ENCODE assay signal across 8 mouse cellular contexts in the genomic region with DNA sequence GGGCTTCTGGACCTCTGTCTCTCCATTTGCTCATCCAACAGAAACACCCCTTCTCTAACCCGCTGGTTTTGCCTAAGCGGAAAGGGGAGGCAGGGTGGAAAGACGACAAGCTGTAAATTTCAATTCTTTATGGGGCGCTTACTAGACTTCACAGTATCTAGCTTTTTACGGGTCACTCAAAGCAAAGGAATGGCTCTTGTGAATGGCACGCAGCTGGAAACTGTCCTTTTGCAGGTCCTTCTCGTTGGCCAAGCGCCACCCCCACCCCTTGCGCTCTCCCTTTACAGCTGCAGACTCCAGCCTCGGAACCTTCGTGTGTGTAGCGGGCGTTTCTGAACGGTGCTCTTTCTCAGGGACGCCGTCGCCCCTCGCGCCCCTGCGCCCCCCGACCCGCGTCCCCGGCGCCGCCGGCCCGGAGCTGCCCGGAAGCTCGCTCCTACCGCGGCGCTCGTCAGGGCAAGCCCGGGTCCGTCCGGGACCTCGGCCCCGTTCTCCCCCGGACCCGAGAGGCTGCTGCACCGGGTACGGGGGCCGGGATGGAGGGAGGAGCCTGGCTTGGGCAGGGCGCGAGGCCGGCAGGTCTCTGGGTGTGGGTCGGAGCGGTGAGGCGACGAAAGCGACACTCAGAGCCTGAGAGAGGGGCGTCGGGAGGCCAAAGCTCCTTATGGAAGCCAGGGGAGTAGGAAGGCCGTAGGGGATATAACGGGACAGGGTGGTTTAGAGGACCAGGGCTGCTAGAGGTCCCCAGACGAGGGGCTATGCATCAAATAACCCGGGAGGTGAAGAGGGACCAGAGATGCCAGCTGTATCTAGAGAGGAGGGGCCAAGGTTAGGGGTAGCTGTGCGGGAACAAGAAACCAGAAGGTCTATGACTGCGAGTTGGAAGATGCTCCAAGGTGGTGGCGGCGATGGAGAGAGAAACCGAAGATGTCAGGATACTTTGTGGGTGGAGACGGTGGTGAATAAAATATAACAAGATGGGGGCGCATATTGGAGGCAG. TPM values are rescaled to one million over a fixed set of nuclear protein-coding genes. Genes with fewer than 3 reads are reported as not detected.
A peak's percentile ranks its signal among the peaks of the same experiment; 100 is the strongest.
DNase-seq lines count a peak whose midpoint lies in the region; ATAC-seq and TF ChIP-seq lines count a peak whose summit lies in the region.

A gene (plus strand): TSS at position 346 of the 1,000 bp plus-strand sequence.

- H3K79me2 ChIP-seq in macrophage (ENCODE audit: inconsistent target) = no peaks in the 10 kb centered on the region

- peak; percentile 63 for DNase-seq in T-cell, adult 2 months (ENCODE audit: low spot score)
- DNase-seq in cerebellum, postnatal 25 days = peak; percentile 92
- DNase-seq in gastrocnemius, adult 2 months = peak; percentile 86
- peak; percentile 81 to 83 for DNase-seq in left cerebral cortex, adult 2 months (ENCODE audit: extremely low spot score in 1 of 2, low spot score in 2 of 2)
- peak; percentile 75 for DNase-seq in retina, postnatal 7 days (ENCODE audit: low read depth, low spot score)
- DNase-seq in urinary bladder, postnatal 4 days (ENCODE audit: low spot score in 2 of 2) = peak; percentile 74 to 78

- H3K36me3 ChIP-seq in hindbrain, embryonic 15.5 days = no peaks in the 10 kb centered on the region
- no peaks in the 10 kb centered on the region for H3K36me3 ChIP-seq in macrophage (ENCODE audit: inconsistent target)

- peak within 1 kb of the TSS; percentile 84 for H3K9ac ChIP-seq in hindbrain, embryonic 15.5 days

- H3K27me3 ChIP-seq in hindbrain, embryonic 15.5 days = peaks cover 24% of the 10 kb centered on the region

- peaks cover 51% of the 10 kb centered on the region for H3K4me1 ChIP-seq in hindbrain, embryonic 15.5 days (replicated peaks)

- H3K27ac ChIP-seq in gastrocnemius, adult 2 months = peak within 1 kb of the TSS; percentile 92
- peak within 1 kb of the TSS; percentile 92 for H3K27ac ChIP-seq in hindbrain, embryonic 15.5 days (replicated peaks)
- H3K27ac ChIP-seq in left cerebral cortex, adult 2 months = peak within 1 kb of the TSS; percentile 95
- no peak within 1 kb of the TSS for H3K27ac ChIP-seq in macrophage

- H3K4me3 ChIP-seq in gastrocnemius, adult 2 months = peak within 1 kb of the TSS; percentile 95
- peak within 1 kb of the TSS; percentile 79 for H3K4me3 ChIP-seq in hindbrain, embryonic 15.5 days
- peak within 1 kb of the TSS; percentile 67 for H3K4me3 ChIP-seq in left cerebral cortex, adult 2 months
- peak within 1 kb of the TSS; percentile 53 for H3K4me3 ChIP-seq in macrophage (ENCODE audit: inconsistent target)

- under 1% methylated on average over 65 of the region's 65 CpGs for WGBS in hindbrain, embryonic 15.5 days
- 3% methylated on average over 64 of the region's 65 CpGs for WGBS in macrophage (ENCODE audit: missing documents)

- intact Hi-C loops in gastrocnemius, adult 2 months (cut with DNase I) = no loop called here
- intact Hi-C loops in left cerebral cortex, adult 2 months (cut with DNase I) = loop anchor here (2.0 to 10.0 kb wide), 3 partner anchors 55 to 497 kb away; a partner anchor contains a TSS

- no peak for TF ChIP-seq CTCF in gastrocnemius, adult 2 months (IDR thresholded peaks at IDR 0.05)
- TF ChIP-seq CTCF in left cerebral cortex, adult 2 months (IDR thresholded peaks at IDR 0.05) = no peak

- no peaks in the 10 kb centered on the region for H3K9me3 ChIP-seq in hindbrain, embryonic 15.5 days

- H3K4me2 ChIP-seq in hindbrain, embryonic 15.5 days = peak within 1 kb of the TSS; percentile 93

- ATAC-seq in hindbrain, embryonic 15.5 days (ENCODE audit: low FRiP score, low read depth) = peak; percentile 79

RNA-seq across cellular contexts. Expression of the gene that starts here (rescaled TPM):
- 1 to 10 TPM; 3.0 to 4.1 TPM for total RNA-seq in gastrocnemius, adult 2 months (2021)
- 90.6 and 113 TPM in 2 replicates for polyA plus RNA-seq in hindbrain, embryonic 15.5 days (2015; fragmentation: Nextera tagmentation; extraction: Ambion mirVana)
- total RNA-seq in left cerebral cortex, adult 2 months (2021) = 10 to 100 TPM; 30.5 to 32.5 TPM
- total RNA-seq in macrophage (2018; cell fraction: chromatin; rRNA removed) = 1 to 10 TPM in 8 of 26 experiments, under 1 TPM in 4, not detected in 14; 0.45 to 3.4 (median 1.2) TPM
- 1 to 10 TPM in 25 of 26 experiments, under 1 TPM in 1; 0.93 to 4.2 (median 2.2) TPM for total RNA-seq in macrophage (2018; cell fraction: cytosol; rRNA removed)
- total RNA-seq in macrophage (2018; cell fraction: nucleus; rRNA removed) = 1 to 10 TPM in 13 of 26 experiments, under 1 TPM in 5, not detected in 8; 0.53 to 2.7 (median 1.6) TPM
- 2.0 TPM in 3 replicates for polyA plus RNA-seq in macrophage (2018)

Comparison
In these comparisons a context has a peak if more than half of its experiments do, and no peak if none do; other contexts are left out.
1. RNA of the gene that starts here (total RNA-seq): 30.5 to 32.5 TPM in left cerebral cortex, adult 2 months; 3.0 to 4.1 TPM in gastrocnemius, adult 2 months; every median in the first group is over 4 times any median in the second.
2. RNA of the gene that starts here (polyA plus RNA-seq): 90.6 to 113 TPM in hindbrain, embryonic 15.5 days; 2.0 TPM in macrophage; every median in the first group is over 10 times any median in the second.
3. Peak in every context shown above with its lines, with median percentiles within 50 percentile points of each other: DNase-seq and H3K4me3 ChIP-seq.